Mouse (Mus musculus): ENCODE data around the gene Napepld. TPM values are rescaled to one million over a fixed set of nuclear protein-coding genes. Genes with fewer than 3 reads are reported as not detected.
"Not testable (repeated sequence)": the region's sequence is repeated elsewhere in the genome, so short reads cannot be mapped to it uniquely, and the experiment has no call there.

The Napepld gene
- polyA plus RNA-seq, 1 experiment, result 0.50 TPM

DNA sequence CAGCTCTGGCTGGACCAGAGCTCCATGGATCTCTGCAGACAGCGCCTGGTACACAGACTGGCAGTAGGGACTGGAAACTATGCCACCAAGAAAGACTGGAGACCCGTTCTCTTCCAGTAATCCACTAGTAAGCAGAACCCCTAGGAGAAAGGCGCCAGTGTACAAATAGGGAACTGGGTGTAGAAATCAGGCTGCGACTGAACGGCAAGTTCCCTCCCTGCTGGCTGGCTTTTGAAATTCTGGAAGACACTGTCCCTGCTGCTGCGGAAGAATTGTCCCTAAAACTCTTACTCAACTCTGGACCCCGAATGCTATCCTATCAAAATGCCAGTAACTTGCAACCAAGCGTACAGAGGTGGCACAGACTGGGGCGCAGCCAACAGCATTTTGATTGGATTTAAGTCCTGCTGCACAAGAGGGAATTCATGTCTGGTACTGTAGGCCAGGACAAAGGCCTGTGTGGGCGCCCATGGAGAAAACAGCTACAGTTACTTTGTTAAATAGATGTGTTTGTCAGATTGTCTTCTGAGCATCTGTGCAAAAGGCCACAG, 16.0 kb upstream of the Napepld start:
- Histone ChIP-seq H3K79me2 (ENCODE audit: control insufficient read depth, insufficient read depth) (no peaks in the 10 kb centered on the region), H3K36me3 (ENCODE audit: control insufficient read depth, insufficient read depth) (no peaks in the 10 kb centered on the region), H3K79me3 (ENCODE audit: low read depth) (no peaks in the 10 kb centered on the region), H3K4me3 (ENCODE audit: insufficient read depth, poor library complexity, severe bottlenecking) (no peak overlapping the region), H3K27me3 (ENCODE audit: control insufficient read depth, insufficient read depth, insufficient read length) (peaks cover 3% of the 10 kb centered on the region), H3ac (ENCODE audit: control insufficient read depth, insufficient read length, low read depth) (no peak overlapping the region)
- TF ChIP-seq USF1 (IDR thresholded peaks at IDR 0.05; ENCODE audit: low read depth) (no peak), CTCF (IDR thresholded peaks at IDR 0.05; ENCODE audit: control insufficient read depth, insufficient read depth, insufficient read length) (no peak), MAX (IDR thresholded peaks at IDR 0.05) (no peak), FOSL1 (IDR thresholded peaks at IDR 0.05; ENCODE audit: insufficient read depth, low read length, poor library complexity, severe bottlenecking) (no peak), CEBPB (IDR thresholded peaks at IDR 0.05; ENCODE audit: low read depth) (no peak), MYOG (IDR thresholded peaks at IDR 0.05; ENCODE audit: control insufficient read depth, extremely low read depth, insufficient read length) (no peak), MYOD1 (IDR thresholded peaks at IDR 0.05; ENCODE audit: control insufficient read depth, insufficient read length, low read depth) (no peak)

GRCm38 (mm10) chr5:21714447-21714846, 13.3 kb upstream of the Napepld start:
- no peak overlapping the region for H3ac ChIP-seq (ENCODE audit: control insufficient read depth, insufficient read length, low read depth)
- H3K27me3 ChIP-seq (ENCODE audit: control insufficient read depth, insufficient read depth, insufficient read length), result peaks cover 5% of the 10 kb centered on the region
- no peaks in the 10 kb centered on the region for H3K36me3 ChIP-seq (ENCODE audit: control insufficient read depth, insufficient read depth)
- TF ChIP-seq USF1 (IDR thresholded peaks at IDR 0.05; ENCODE audit: low read depth) (no peak), CTCF (IDR thresholded peaks at IDR 0.05; ENCODE audit: control insufficient read depth, insufficient read depth, insufficient read length) (no peak), CEBPB (IDR thresholded peaks at IDR 0.05; ENCODE audit: low read depth) (no peak), MAX (IDR thresholded peaks at IDR 0.05) (no peak), MYOD1 (IDR thresholded peaks at IDR 0.05; ENCODE audit: control insufficient read depth, insufficient read length, low read depth) (no peak), FOSL1 (IDR thresholded peaks at IDR 0.05; ENCODE audit: insufficient read depth, low read length, poor library complexity, severe bottlenecking) (no peak), MYOG (IDR thresholded peaks at IDR 0.05; ENCODE audit: control insufficient read depth, extremely low read depth, insufficient read length) (no peak)
- no peaks in the 10 kb centered on the region for H3K79me2 ChIP-seq (ENCODE audit: control insufficient read depth, insufficient read depth)
- no peak overlapping the region for H3K4me3 ChIP-seq (ENCODE audit: insufficient read depth, poor library complexity, severe bottlenecking)
- no peaks in the 10 kb centered on the region for H3K79me3 ChIP-seq (ENCODE audit: low read depth)

- Histone ChIP-seq H3K4me3 (ENCODE audit: insufficient read depth, poor library complexity, severe bottlenecking) (no peak overlapping the region), H3K79me3 (ENCODE audit: low read depth) (no peaks in the 10 kb centered on the region), H3ac (ENCODE audit: control insufficient read depth, insufficient read length, low read depth) (no peak overlapping the region), H3K36me3 (ENCODE audit: control insufficient read depth, insufficient read depth) (no peaks in the 10 kb centered on the region), H3K79me2 (ENCODE audit: control insufficient read depth, insufficient read depth) (no peaks in the 10 kb centered on the region), H3K27me3 (ENCODE audit: control insufficient read depth, insufficient read depth, insufficient read length) (peaks cover 5% of the 10 kb centered on the region)
- TF ChIP-seq CTCF (IDR thresholded peaks at IDR 0.05; ENCODE audit: control insufficient read depth, insufficient read depth, insufficient read length) (no peak), MYOD1 (IDR thresholded peaks at IDR 0.05; ENCODE audit: control insufficient read depth, insufficient read length, low read depth) (no peak), MYOG (IDR thresholded peaks at IDR 0.05; ENCODE audit: control insufficient read depth, extremely low read depth, insufficient read length) (no peak)
These were observed 11.0 kb upstream of the Napepld start for GRCm38 (mm10) chr5:21712127-21712715.

GRCm38 (mm10) chr5:21708011-21708410, 6.8 kb upstream of the Napepld start:
- H3K79me3 ChIP-seq (ENCODE audit: low read depth); H3K27me3 ChIP-seq (ENCODE audit: control insufficient read depth, insufficient read depth, insufficient read length); H3ac ChIP-seq (ENCODE audit: control insufficient read depth, insufficient read length, low read depth): not testable (repeated sequence)

GRCm38 (mm10) chr5:21706546-21706945, 5.3 kb upstream of the Napepld start:
- H3K79me2 ChIP-seq (ENCODE audit: control insufficient read depth, insufficient read depth), result no peaks in the 10 kb centered on the region
- no peak for TF ChIP-seq MYOG (IDR thresholded peaks at IDR 0.05; ENCODE audit: control insufficient read depth, extremely low read depth, insufficient read length)
- no peak for TF ChIP-seq FOSL1 (IDR thresholded peaks at IDR 0.05; ENCODE audit: insufficient read depth, low read length, poor library complexity, severe bottlenecking)
- no peak for TF ChIP-seq CTCF (IDR thresholded peaks at IDR 0.05; ENCODE audit: control insufficient read depth, insufficient read depth, insufficient read length)
- no peak for TF ChIP-seq USF1 (IDR thresholded peaks at IDR 0.05; ENCODE audit: low read depth)
- no peak for TF ChIP-seq MAX (IDR thresholded peaks at IDR 0.05)
- no peak for TF ChIP-seq MYOD1 (IDR thresholded peaks at IDR 0.05; ENCODE audit: control insufficient read depth, insufficient read length, low read depth)
- no peak for TF ChIP-seq CEBPB (IDR thresholded peaks at IDR 0.05; ENCODE audit: low read depth)
- H3K27me3 ChIP-seq (ENCODE audit: control insufficient read depth, insufficient read depth, insufficient read length), result no peaks in the 10 kb centered on the region
- H3ac ChIP-seq (ENCODE audit: control insufficient read depth, insufficient read length, low read depth), result no peak overlapping the region
- no peaks in the 10 kb centered on the region for H3K79me3 ChIP-seq (ENCODE audit: low read depth)
- H3K36me3 ChIP-seq (ENCODE audit: control insufficient read depth, insufficient read depth), result no peaks in the 10 kb centered on the region
- no peak overlapping the region for H3K4me3 ChIP-seq (ENCODE audit: insufficient read depth, poor library complexity, severe bottlenecking)

More at GRCm38 (mm10) chr5:21708011-21708410, 6.8 kb upstream of the Napepld start:
- H3K36me3 ChIP-seq (ENCODE audit: control insufficient read depth, insufficient read depth); H3K4me3 ChIP-seq (ENCODE audit: insufficient read depth, poor library complexity, severe bottlenecking); H3K79me2 ChIP-seq (ENCODE audit: control insufficient read depth, insufficient read depth): not testable (repeated sequence)

GRCm38 (mm10) chr5:21703708-21704107, 2.5 kb upstream of the Napepld start:
- Histone ChIP-seq H3ac (ENCODE audit: control insufficient read depth, insufficient read length, low read depth) (no peak overlapping the region), H3K79me2 (ENCODE audit: control insufficient read depth, insufficient read depth) (no peaks in the 10 kb centered on the region), H3K36me3 (ENCODE audit: control insufficient read depth, insufficient read depth) (no peaks in the 10 kb centered on the region), H3K79me3 (ENCODE audit: low read depth) (no peaks in the 10 kb centered on the region), H3K4me3 (ENCODE audit: insufficient read depth, poor library complexity, severe bottlenecking) (no peak overlapping the region), H3K27me3 (ENCODE audit: control insufficient read depth, insufficient read depth, insufficient read length) (no peaks in the 10 kb centered on the region)
- TF ChIP-seq USF1 (IDR thresholded peaks at IDR 0.05; ENCODE audit: low read depth) (no peak), MYOG (IDR thresholded peaks at IDR 0.05; ENCODE audit: control insufficient read depth, extremely low read depth, insufficient read length) (no peak), MYOD1 (IDR thresholded peaks at IDR 0.05; ENCODE audit: control insufficient read depth, insufficient read length, low read depth) (no peak), FOSL1 (IDR thresholded peaks at IDR 0.05; ENCODE audit: insufficient read depth, low read length, poor library complexity, severe bottlenecking) (no peak), CTCF (IDR thresholded peaks at IDR 0.05; ENCODE audit: control insufficient read depth, insufficient read depth, insufficient read length) (no peak), MAX (IDR thresholded peaks at IDR 0.05) (no peak), CEBPB (IDR thresholded peaks at IDR 0.05; ENCODE audit: low read depth) (no peak)

Measured in C2C12 (cell line).